Comparison of ENCODE assay signal across 13 mouse cellular contexts in genomic region chr12:99341751-99342150, GRCm38 (mm10).
DNase-seq lines count a peak whose midpoint lies in the region; ATAC-seq and TF ChIP-seq lines count a peak whose summit lies in the region.
"Had no signal": no experiment of that assay in that cellular context is flagged by ENCODE, and none has a peak within 500 bp of the region (broad histone marks: within the 10 kb centered on the region; RNA-seq: fewer than 3 reads in every experiment).

No protein-coding gene starts in this region.

- H3K36me3 ChIP-seq in lung, postnatal 0 days (ENCODE audit: insufficient read depth, low read length) = no peaks in the 10 kb centered on the region
- no peaks in the 10 kb centered on the region for H3K36me3 ChIP-seq in hindbrain, embryonic 13.5 days
- H3K36me3 ChIP-seq in neural tube, embryonic 15.5 days = no peaks in the 10 kb centered on the region

- H3K4me3 ChIP-seq in lung, postnatal 0 days (ENCODE audit: low read depth, low read length) = no peak overlapping the region
- no peak overlapping the region for H3K4me3 ChIP-seq in lung, adult 2 months (replicated peaks; ENCODE audit: extremely low read depth, low read depth, low read length)
- H3K4me3 ChIP-seq in embryonic fibroblast, embryonic 13.5 days (ENCODE audit: insufficient read depth, low read length) = no peak overlapping the region
- no peak overlapping the region for H3K4me3 ChIP-seq in hindbrain, embryonic 13.5 days
- no peak overlapping the region for H3K4me3 ChIP-seq in neural tube, embryonic 15.5 days (replicated peaks)
- H3K4me3 ChIP-seq: limb, embryonic 15.5 days had no signal

- peak overlapping the region; percentile 40 for H3K27ac ChIP-seq in lung, postnatal 0 days (ENCODE audit: low read length)
- H3K27ac ChIP-seq in embryonic fibroblast, embryonic 13.5 days (ENCODE audit: insufficient read depth, low read length) = peak overlapping the region; percentile 80
- peak overlapping the region; percentile 88 for H3K27ac ChIP-seq in hindbrain, embryonic 13.5 days
- H3K27ac ChIP-seq in neural tube, embryonic 15.5 days (replicated peaks) = peak overlapping the region; percentile 84; the same call in 1 of the 2 replicates
- H3K27ac ChIP-seq: limb, embryonic 15.5 days had no signal

- 31% methylated on average over 7 of the region's 7 CpGs for WGBS in lung, postnatal 0 days
- WGBS in lung, adult 2 months = 25% methylated on average over 7 of the region's 7 CpGs
- 40% methylated on average over 7 of the region's 7 CpGs for WGBS in hindbrain, embryonic 13.5 days
- WGBS in neural tube, embryonic 15.5 days = 37% methylated on average over 7 of the region's 7 CpGs

- H3K27me3 ChIP-seq in lung, postnatal 0 days (replicated peaks; ENCODE audit: insufficient read depth, low read length) = no peaks in the 10 kb centered on the region
- no peaks in the 10 kb centered on the region for H3K27me3 ChIP-seq in hindbrain, embryonic 13.5 days
- no peaks in the 10 kb centered on the region for H3K27me3 ChIP-seq in neural tube, embryonic 15.5 days (replicated peaks)
- H3K27me3 ChIP-seq: CH12.LX; limb, embryonic 15.5 days had no signal

- H3K9ac ChIP-seq in lung, postnatal 0 days (replicated peaks; ENCODE audit: low read depth) = no peak overlapping the region
- no peak overlapping the region for H3K9ac ChIP-seq in hindbrain, embryonic 13.5 days
- no peak overlapping the region for H3K9ac ChIP-seq in neural tube, embryonic 15.5 days (replicated peaks)
- H3K9ac ChIP-seq: limb, embryonic 15.5 days had no signal

- H3K9me3 ChIP-seq in lung, postnatal 0 days (ENCODE audit: low read length) = no peaks in the 10 kb centered on the region
- no peaks in the 10 kb centered on the region for H3K9me3 ChIP-seq in hindbrain, embryonic 13.5 days
- no peaks in the 10 kb centered on the region for H3K9me3 ChIP-seq in neural tube, embryonic 15.5 days (replicated peaks)
- H3K9me3 ChIP-seq: limb, embryonic 15.5 days had no signal

- TF ChIP-seq EP300 in lung, postnatal 0 days (IDR thresholded peaks at IDR 0.05) = no peak

- ATAC-seq in lung, postnatal 0 days = no peak
- no peak for ATAC-seq in hindbrain, embryonic 13.5 days (ENCODE audit: low FRiP score)
- no peak for ATAC-seq in neural tube, embryonic 15.5 days (ENCODE audit: low FRiP score)

- TF ChIP-seq CTCF in lung, postnatal 0 days (IDR thresholded peaks at IDR 0.05) = no peak
- no peak for TF ChIP-seq CTCF in lung, adult 2 months (IDR thresholded peaks at IDR 0.05; ENCODE audit: insufficient read depth, low read length)
- TF ChIP-seq CTCF in embryonic fibroblast, embryonic 13.5 days (IDR thresholded peaks at IDR 0.05; ENCODE audit: borderline replicate concordance, insufficient read depth, low read length) = no peak

- peaks cover 24% of the 10 kb centered on the region for H3K4me1 ChIP-seq in lung, postnatal 0 days (ENCODE audit: insufficient read depth, low read depth, low read length)
- H3K4me1 ChIP-seq in lung, adult 2 months (ENCODE audit: control insufficient read depth, insufficient read depth, low read length) = peaks cover 40% of the 10 kb centered on the region
- peaks cover 9% of the 10 kb centered on the region for H3K4me1 ChIP-seq in embryonic fibroblast, embryonic 13.5 days (ENCODE audit: control insufficient read depth, insufficient read depth, low read length)
- peaks cover 74% of the 10 kb centered on the region for H3K4me1 ChIP-seq in hindbrain, embryonic 13.5 days (replicated peaks)
- H3K4me1 ChIP-seq in neural tube, embryonic 15.5 days = peaks cover 55% of the 10 kb centered on the region

- no peak for TF ChIP-seq POLR2A in lung, adult 2 months (IDR thresholded peaks at IDR 0.05; ENCODE audit: borderline replicate concordance, extremely low read depth, low read depth, low read length)
- no peak for TF ChIP-seq POLR2A in embryonic fibroblast, embryonic 13.5 days (IDR thresholded peaks at IDR 0.05; ENCODE audit: low read depth, low read length)

- H3K4me2 ChIP-seq in lung, postnatal 0 days (replicated peaks; ENCODE audit: low read depth, low read length) = no peak overlapping the region
- H3K4me2 ChIP-seq in hindbrain, embryonic 13.5 days = no peak overlapping the region
- H3K4me2 ChIP-seq in neural tube, embryonic 15.5 days = no peak overlapping the region
- H3K4me2 ChIP-seq: limb, embryonic 15.5 days had no signal

- no peak for DNase-seq in lung, postnatal 0 days (ENCODE audit: low spot score)
- no peak for DNase-seq in lung, adult 2 months
- DNase-seq in layer of hippocampus, postnatal 10 days (ENCODE audit: low spot score in 2 of 2) = no peak
- no peak for DNase-seq in spleen, postnatal 14 days (ENCODE audit: low spot score in 2 of 2)
- DNase-seq: adrenal gland, adult 8-10 months; heart, postnatal 14 days; kidney, adult 8-10 months; right cerebral cortex, adult 18-20 months had no signal
